ENCODE assay signal across 19 mouse cellular contexts in the genomic region with DNA sequence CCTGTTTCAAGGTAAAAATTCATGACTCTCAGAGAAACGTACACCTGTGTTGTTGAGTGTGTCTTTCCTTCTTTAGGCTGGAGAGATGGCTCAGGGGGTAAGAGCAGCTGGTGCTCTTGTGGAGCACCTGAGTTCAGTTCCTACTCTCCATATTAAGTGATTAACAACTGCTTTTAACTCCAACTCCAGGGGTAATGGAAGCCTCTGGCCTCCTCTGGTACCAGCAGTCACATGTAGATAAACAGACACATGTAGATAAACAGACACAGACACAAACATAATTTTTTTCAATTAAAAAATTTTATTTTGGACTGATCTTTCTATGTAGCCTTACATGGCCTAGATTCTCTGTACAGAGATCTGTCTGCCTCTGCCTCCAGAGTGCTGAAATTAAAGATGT.
"Had no signal": no experiment of that assay in that cellular context is flagged by ENCODE, and none has a peak within 500 bp of the region (broad histone marks: within the 10 kb centered on the region; RNA-seq: fewer than 3 reads in every experiment).

No protein-coding gene starts in this region.

- DNase-seq: lung, adult 18-20 months; lung, embryonic 14.5 days; lung, postnatal 10 days; lung, postnatal 4 days; midbrain, embryonic 14.5 days; retina, postnatal 1 day; right cerebral cortex, adult 18-20 months; right cerebral cortex, postnatal 25 days; right cerebral cortex, postnatal 4 days; spleen, adult 18-20 months; thymus, adult 18-20 months; thymus, postnatal 14 days; thymus, postnatal 36 days had no signal

- ATAC-seq: midbrain, embryonic 16.5 days had no signal

- H3K27me3 ChIP-seq: megakaryocyte, embryonic 14.5 days; midbrain, embryonic 12.5 days; neural tube, embryonic 13.5 days; neural tube, embryonic 15.5 days had no signal

- H3K27ac ChIP-seq: midbrain, embryonic 12.5 days; neural tube, embryonic 13.5 days; neural tube, embryonic 15.5 days had no signal

- H3K9me3 ChIP-seq: megakaryocyte, embryonic 14.5 days; midbrain, embryonic 12.5 days; neural tube, embryonic 13.5 days; neural tube, embryonic 15.5 days had no signal

- H3K4me3 ChIP-seq: megakaryocyte, embryonic 14.5 days; midbrain, embryonic 12.5 days; myocyte; neural tube, embryonic 13.5 days; neural tube, embryonic 15.5 days had no signal

- H3K36me3 ChIP-seq: neural tube, embryonic 15.5 days had no signal

- H3K4me1 ChIP-seq: neural tube, embryonic 13.5 days; neural tube, embryonic 15.5 days had no signal

- H3K9ac ChIP-seq: lung, embryonic 14.5 days; midbrain, embryonic 12.5 days; neural tube, embryonic 13.5 days; neural tube, embryonic 15.5 days had no signal

- H3K4me2 ChIP-seq: lung, embryonic 14.5 days; midbrain, embryonic 12.5 days; neural tube, embryonic 13.5 days; neural tube, embryonic 15.5 days had no signal
